Mouse (Mus musculus) kidney, adult 10 weeks (tissue): ENCODE data around the gene Gtf2a1l. TPM values are rescaled to one million over a fixed set of nuclear protein-coding genes. Genes with fewer than 3 reads are reported as not detected.

Source experiments
- polyA plus RNA-seq: library from polyadenylated mRNA; stranded (reverse); fragments of 350-450 nt; fragmentation: Illumina TruSeq; extraction: RNeasy Lipid Tissue Mini Kit (QIAGEN cat#74804); gene quantifications from one replicate; pipeline ENCODE4 v1.2.3, GENCODE M21; 2014; ENCODE audit warnings: low read depth, low replicate concordance

Gtf2a1l gene
- not detected for polyA plus RNA-seq

DNA sequence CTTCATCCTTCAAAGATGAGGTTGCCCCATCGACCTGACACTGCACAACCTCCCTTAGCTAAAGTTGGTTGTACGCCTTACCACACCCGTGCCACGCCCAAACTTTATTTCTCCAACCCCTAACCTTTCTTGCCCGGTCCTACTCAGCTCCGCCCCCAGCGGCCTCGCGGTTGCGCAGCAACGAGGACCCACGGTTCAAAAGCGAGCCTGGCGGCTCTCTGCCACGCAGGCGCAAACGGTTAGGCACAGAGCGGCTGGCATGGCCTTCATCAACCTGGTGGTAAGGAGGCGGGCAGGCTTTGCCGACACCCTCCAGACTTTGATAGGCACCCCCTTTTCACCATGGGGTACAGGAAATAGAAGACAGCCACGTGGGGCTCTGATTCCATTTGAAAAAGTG, at the start of gene Gtf2a1l:
Gene Gtf2a1l, plus strand, starts transcription at position 209 of the 400 bp plus-strand sequence.

Other genes starting within 250 kb of the Gtf2a1l start
- gene Foxn2, start 227.9 kb upstream of the Gtf2a1l start, polyA plus RNA-seq, result 15.3 TPM
- gene Ppp1r21, start 138.5 kb upstream of the Gtf2a1l start, polyA plus RNA-seq, result 70.8 TPM
- 9.1 TPM for gene Ston1, start 71.0 kb upstream of the Gtf2a1l start, polyA plus RNA-seq
- 0.04 TPM for gene Lhcgr, start 123.3 kb downstream of the Gtf2a1l start, polyA plus RNA-seq